Mouse (Mus musculus): ENCODE data around the gene Olfr612. TPM values are rescaled to one million over a fixed set of nuclear protein-coding genes. Genes with fewer than 3 reads are reported as not detected.
"Not testable (repeated sequence)": the region's sequence is repeated elsewhere in the genome, so short reads cannot be mapped to it uniquely, and the experiment has no call there.

The Olfr612 gene
- not detected in 2 replicates for polyA plus RNA-seq (2014; fragmentation: Nextera tagmentation; extraction: Ambion mirVana)

GRCm38 (mm10) chr7:103542617-103543016, at the start of gene Olfr612:
Olfr612 (minus strand) TSS chr7:103542717.
- 80% methylated on average over 2 of the region's 2 CpGs for WGBS
- not testable (repeated sequence) for H3K36me3 ChIP-seq (ENCODE audit: control insufficient read depth, insufficient read depth, low read length); H3K9me3 ChIP-seq (ENCODE audit: control insufficient read depth, low read length); H3K4me1 ChIP-seq (ENCODE audit: control insufficient read depth in 2 of 2, insufficient read depth in 2 of 2, low read length in 2 of 2); H3K4me2 ChIP-seq (ENCODE audit: low read length); H3K9ac ChIP-seq (ENCODE audit: low read length); H3K4me3 ChIP-seq (ENCODE audit: control insufficient read depth in 1 of 2, insufficient read depth in 1 of 2, low read depth in 1 of 2, low read length in 2 of 2); ATAC-seq (ENCODE audit: insufficient number of reproducible peaks, insufficient read depth, low FRiP score, low read depth); H3K27ac ChIP-seq (replicated peaks in 1 of 2; ENCODE audit: control insufficient read depth in 1 of 2, insufficient read depth in 1 of 2, low read depth in 2 of 2, low read length in 2 of 2); H3K27me3 ChIP-seq (ENCODE audit: control insufficient read depth, insufficient read depth, low read length)

DNA sequence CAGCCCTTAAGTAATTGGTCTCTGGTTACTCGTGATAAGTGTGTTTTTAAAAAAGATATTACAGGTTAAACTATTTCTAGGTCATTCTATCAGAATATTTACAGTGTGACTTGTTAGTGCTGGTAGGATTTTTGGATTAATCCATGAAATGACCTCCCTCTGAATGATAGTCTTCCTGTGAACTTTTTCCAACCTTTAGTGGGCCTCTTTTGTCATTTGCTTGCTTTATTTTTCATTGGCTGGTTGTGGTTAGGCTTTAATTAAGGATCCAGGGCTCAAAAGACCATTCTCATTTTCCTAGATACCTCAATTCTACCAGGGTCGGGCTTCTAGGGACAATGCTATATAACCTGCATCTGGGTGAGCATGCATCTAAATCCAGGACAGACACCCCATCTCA, 47.3 kb upstream of the Olfr612 start, which contains the start of gene Olfr618:
Gene Olfr618, plus strand, starts transcription at position 301 of the 400 bp plus-strand sequence.
- no peak within 1 kb of the TSS for H3K4me3 ChIP-seq (ENCODE audit: control insufficient read depth in 1 of 2, insufficient read depth in 1 of 2, low read depth in 1 of 2, low read length in 2 of 2)
- no peak within 1 kb of the TSS for H3K27ac ChIP-seq (replicated peaks in 1 of 2; ENCODE audit: control insufficient read depth in 1 of 2, insufficient read depth in 1 of 2, low read depth in 2 of 2, low read length in 2 of 2)
- no peaks in the 10 kb centered on the region for H3K36me3 ChIP-seq (ENCODE audit: control insufficient read depth, insufficient read depth, low read length)
- WGBS = 43% methylated on average over 2 of the region's 2 CpGs
- ATAC-seq (ENCODE audit: insufficient number of reproducible peaks, insufficient read depth, low FRiP score, low read depth) = no peak
- no peaks in the 10 kb centered on the region for H3K4me1 ChIP-seq (ENCODE audit: control insufficient read depth in 2 of 2, insufficient read depth in 2 of 2, low read length in 2 of 2)
- no peak within 1 kb of the TSS for H3K4me2 ChIP-seq (ENCODE audit: low read length)
- H3K27me3 ChIP-seq (ENCODE audit: control insufficient read depth, insufficient read depth, low read length) = no peaks in the 10 kb centered on the region
- no peaks in the 10 kb centered on the region for H3K9me3 ChIP-seq (ENCODE audit: control insufficient read depth, low read length)
- H3K9ac ChIP-seq (ENCODE audit: low read length) = no peak within 1 kb of the TSS

- no peaks in the 10 kb centered on the region for H3K27me3 ChIP-seq (ENCODE audit: control insufficient read depth, insufficient read depth, low read length)
- H3K9ac ChIP-seq (ENCODE audit: low read length) = no peak within 1 kb of the TSS
- H3K4me3 ChIP-seq (ENCODE audit: control insufficient read depth in 1 of 2, insufficient read depth in 1 of 2, low read depth in 1 of 2, low read length in 2 of 2) = no peak within 1 kb of the TSS
- H3K9me3 ChIP-seq (ENCODE audit: control insufficient read depth, low read length) = no peaks in the 10 kb centered on the region
- no peak for ATAC-seq (ENCODE audit: insufficient number of reproducible peaks, insufficient read depth, low FRiP score, low read depth)
- no peaks in the 10 kb centered on the region for H3K36me3 ChIP-seq (ENCODE audit: control insufficient read depth, insufficient read depth, low read length)
- WGBS = 82% methylated on average over 1 of the region's 1 CpGs
- no peak within 1 kb of the TSS for H3K27ac ChIP-seq (replicated peaks in 1 of 2; ENCODE audit: control insufficient read depth in 1 of 2, insufficient read depth in 1 of 2, low read depth in 2 of 2, low read length in 2 of 2)
- no peak within 1 kb of the TSS for H3K4me2 ChIP-seq (ENCODE audit: low read length)
- no peaks in the 10 kb centered on the region for H3K4me1 ChIP-seq (ENCODE audit: control insufficient read depth in 2 of 2, insufficient read depth in 2 of 2, low read length in 2 of 2)
Observed at GRCm38 (mm10) chr7:103572761-103573160, 30.2 kb upstream of the Olfr612 start, which contains the start of gene Olfr617. Olfr617 (plus strand) TSS chr7:103573061.

- Histone ChIP-seq H3K9me3 (ENCODE audit: control insufficient read depth, low read length) (no peaks in the 10 kb centered on the region), H3K4me1 (ENCODE audit: control insufficient read depth in 2 of 2, insufficient read depth in 2 of 2, low read length in 2 of 2) (no peaks in the 10 kb centered on the region), H3K4me2 (ENCODE audit: low read length) (no peak within 1 kb of the TSS), H3K4me3 (ENCODE audit: control insufficient read depth in 1 of 2, insufficient read depth in 1 of 2, low read depth in 1 of 2, low read length in 2 of 2) (no peak within 1 kb of the TSS), H3K27me3 (ENCODE audit: control insufficient read depth, insufficient read depth, low read length) (no peaks in the 10 kb centered on the region), H3K9ac (ENCODE audit: low read length) (no peak within 1 kb of the TSS), H3K36me3 (ENCODE audit: control insufficient read depth, insufficient read depth, low read length) (no peaks in the 10 kb centered on the region), H3K27ac (replicated peaks in 1 of 2; ENCODE audit: control insufficient read depth in 1 of 2, insufficient read depth in 1 of 2, low read depth in 2 of 2, low read length in 2 of 2) (no peak within 1 kb of the TSS)
- ATAC-seq (ENCODE audit: insufficient number of reproducible peaks, insufficient read depth, low FRiP score, low read depth) = no peak
- WGBS = 77% methylated on average over 3 of the region's 3 CpGs
Observed at GRCm38 (mm10) chr7:103569043-103569442, 26.5 kb upstream of the Olfr612 start, which contains the start of gene Olfr616. Olfr616 (minus strand) TSS chr7:103569143.

GRCm38 (mm10) chr7:103555779-103556178, 13.3 kb upstream of the Olfr612 start, which contains the start of gene Olfr615:
Olfr615 (plus strand) TSS chr7:103556079.
- no peak within 1 kb of the TSS for H3K4me3 ChIP-seq (ENCODE audit: control insufficient read depth in 1 of 2, insufficient read depth in 1 of 2, low read depth in 1 of 2, low read length in 2 of 2)
- no peak for ATAC-seq (ENCODE audit: insufficient number of reproducible peaks, insufficient read depth, low FRiP score, low read depth)
- WGBS = 74% methylated on average over 2 of the region's 2 CpGs
- H3K9ac ChIP-seq (ENCODE audit: low read length) = no peak within 1 kb of the TSS
- no peaks in the 10 kb centered on the region for H3K9me3 ChIP-seq (ENCODE audit: control insufficient read depth, low read length)
- no peaks in the 10 kb centered on the region for H3K36me3 ChIP-seq (ENCODE audit: control insufficient read depth, insufficient read depth, low read length)
- H3K27me3 ChIP-seq (ENCODE audit: control insufficient read depth, insufficient read depth, low read length) = no peaks in the 10 kb centered on the region
- no peak within 1 kb of the TSS for H3K27ac ChIP-seq (replicated peaks in 1 of 2; ENCODE audit: control insufficient read depth in 1 of 2, insufficient read depth in 1 of 2, low read depth in 2 of 2, low read length in 2 of 2)
- H3K4me2 ChIP-seq (ENCODE audit: low read length) = no peak within 1 kb of the TSS
- no peaks in the 10 kb centered on the region for H3K4me1 ChIP-seq (ENCODE audit: control insufficient read depth in 2 of 2, insufficient read depth in 2 of 2, low read length in 2 of 2)

GRCm38 (mm10) chr7:103547774-103548173, 5.3 kb upstream of the Olfr612 start, which contains the start of gene Olfr613:
Olfr613 (plus strand) TSS chr7:103548074.
- H3K4me2 ChIP-seq (ENCODE audit: low read length) = no peak within 1 kb of the TSS
- no peaks in the 10 kb centered on the region for H3K36me3 ChIP-seq (ENCODE audit: control insufficient read depth, insufficient read depth, low read length)
- H3K9me3 ChIP-seq (ENCODE audit: control insufficient read depth, low read length) = no peaks in the 10 kb centered on the region; the same call in 1 of the 2 replicates
- ATAC-seq (ENCODE audit: insufficient number of reproducible peaks, insufficient read depth, low FRiP score, low read depth) = no peak
- no peak within 1 kb of the TSS for H3K9ac ChIP-seq (ENCODE audit: low read length)
- no peak within 1 kb of the TSS for H3K4me3 ChIP-seq (ENCODE audit: control insufficient read depth in 1 of 2, insufficient read depth in 1 of 2, low read depth in 1 of 2, low read length in 2 of 2)
- H3K4me1 ChIP-seq (ENCODE audit: control insufficient read depth in 2 of 2, insufficient read depth in 2 of 2, low read length in 2 of 2) = no peaks in the 10 kb centered on the region
- 76% methylated on average over 2 of the region's 2 CpGs for WGBS
- H3K27ac ChIP-seq (replicated peaks in 1 of 2; ENCODE audit: control insufficient read depth in 1 of 2, insufficient read depth in 1 of 2, low read depth in 2 of 2, low read length in 2 of 2) = no peak within 1 kb of the TSS
- H3K27me3 ChIP-seq (ENCODE audit: control insufficient read depth, insufficient read depth, low read length) = no peaks in the 10 kb centered on the region

GRCm38 (mm10) chr7:103520746-103521145, 21.8 kb downstream of the Olfr612 start, which contains the start of gene Olfr611:
Olfr611 (minus strand) TSS chr7:103520846.
- H3K36me3 ChIP-seq (ENCODE audit: control insufficient read depth, insufficient read depth, low read length); H3K4me3 ChIP-seq (ENCODE audit: control insufficient read depth in 1 of 2, insufficient read depth in 1 of 2, low read depth in 1 of 2, low read length in 2 of 2); H3K4me1 ChIP-seq (ENCODE audit: control insufficient read depth in 2 of 2, insufficient read depth in 2 of 2, low read length in 2 of 2); H3K9ac ChIP-seq (ENCODE audit: low read length); H3K4me2 ChIP-seq (ENCODE audit: low read length); H3K9me3 ChIP-seq (ENCODE audit: control insufficient read depth, low read length); H3K27me3 ChIP-seq (ENCODE audit: control insufficient read depth, insufficient read depth, low read length); H3K27ac ChIP-seq (replicated peaks in 1 of 2; ENCODE audit: control insufficient read depth in 1 of 2, insufficient read depth in 1 of 2, low read depth in 2 of 2, low read length in 2 of 2); ATAC-seq (ENCODE audit: insufficient number of reproducible peaks, insufficient read depth, low FRiP score, low read depth): not testable (repeated sequence)
- WGBS = 75% methylated on average over 1 of the region's 1 CpGs

DNA sequence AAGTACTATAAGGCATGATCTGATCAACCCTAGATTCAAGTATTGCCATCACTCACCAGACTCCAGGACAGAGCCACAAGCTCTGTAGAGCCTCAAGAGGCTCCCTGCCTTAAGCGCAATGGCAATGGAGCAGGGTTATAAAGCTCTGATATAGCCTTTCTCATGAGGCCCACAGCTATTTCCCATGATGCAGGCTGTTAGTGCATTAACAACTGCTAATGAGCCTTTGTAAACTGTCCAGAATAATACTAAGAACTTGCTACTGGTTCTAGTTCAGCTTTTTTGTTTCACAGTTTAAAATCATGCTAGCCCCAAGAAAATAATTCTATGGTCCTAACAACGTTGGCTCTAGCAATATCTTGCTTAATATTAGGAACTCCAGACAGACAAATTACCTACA, 30.5 kb downstream of the Olfr612 start, which contains the start of gene Olfr610:
Gene Olfr610, minus strand, starts transcription at position 101 of the 400 bp plus-strand sequence.
- H3K9ac ChIP-seq (ENCODE audit: low read length) = no peak within 1 kb of the TSS
- H3K4me3 ChIP-seq (ENCODE audit: control insufficient read depth in 1 of 2, insufficient read depth in 1 of 2, low read depth in 1 of 2, low read length in 2 of 2) = no peak within 1 kb of the TSS
- H3K27me3 ChIP-seq (ENCODE audit: control insufficient read depth, insufficient read depth, low read length) = no peaks in the 10 kb centered on the region
- ATAC-seq (ENCODE audit: insufficient number of reproducible peaks, insufficient read depth, low FRiP score, low read depth) = no peak
- H3K36me3 ChIP-seq (ENCODE audit: control insufficient read depth, insufficient read depth, low read length) = no peaks in the 10 kb centered on the region
- H3K27ac ChIP-seq (replicated peaks in 1 of 2; ENCODE audit: control insufficient read depth in 1 of 2, insufficient read depth in 1 of 2, low read depth in 2 of 2, low read length in 2 of 2) = no peak within 1 kb of the TSS
- no peaks in the 10 kb centered on the region for H3K9me3 ChIP-seq (ENCODE audit: control insufficient read depth, low read length)
- H3K4me1 ChIP-seq (ENCODE audit: control insufficient read depth in 2 of 2, insufficient read depth in 2 of 2, low read length in 2 of 2) = no peaks in the 10 kb centered on the region
- no peak within 1 kb of the TSS for H3K4me2 ChIP-seq (ENCODE audit: low read length)
- WGBS = 83% methylated on average over 2 of the region's 2 CpGs
